Mouse (Mus musculus): ENCODE results near the gene Wif1.

Wif1 gene

DNA sequence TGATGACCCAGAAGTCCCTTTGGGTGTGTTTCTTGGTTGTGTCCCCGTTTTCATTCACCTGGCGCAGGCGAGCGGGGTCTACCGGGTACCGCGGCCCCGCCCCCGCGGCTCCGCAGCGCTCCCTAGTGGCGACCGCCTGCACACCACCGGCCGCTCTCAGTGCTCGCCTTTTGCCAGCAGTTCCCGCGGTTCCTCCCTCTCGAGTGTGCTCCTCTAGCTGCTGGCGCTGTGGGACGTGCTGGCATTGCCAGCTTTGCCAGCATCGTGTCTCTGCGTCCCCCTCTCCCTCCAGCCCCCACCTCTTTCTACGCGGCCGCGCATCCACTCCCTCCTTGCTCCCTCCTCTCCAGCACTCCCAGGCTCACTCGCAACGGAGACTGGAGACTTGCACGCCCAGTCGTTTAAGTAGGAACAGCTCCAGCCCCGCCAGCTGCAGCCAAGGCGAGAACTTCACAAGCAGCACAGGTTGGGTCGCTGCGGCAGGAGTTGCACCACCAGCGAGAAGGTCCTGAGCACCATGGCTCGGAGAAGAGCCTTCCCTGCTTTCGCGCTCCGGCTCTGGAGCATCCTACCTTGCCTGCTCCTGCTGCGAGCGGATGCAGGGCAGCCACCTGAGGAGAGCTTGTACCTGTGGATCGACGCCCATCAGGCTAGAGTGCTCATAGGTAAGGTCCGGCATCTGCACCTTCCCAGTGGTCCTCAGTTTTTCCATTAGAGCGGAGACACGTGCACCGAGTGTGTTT is at the start of gene Wif1:
Gene Wif1 (plus strand): TSS at position 135 of the 743 bp plus-strand sequence.
- DNase-seq (ENCODE audit: low read depth, low spot score) = peak; percentile 33

DNA sequence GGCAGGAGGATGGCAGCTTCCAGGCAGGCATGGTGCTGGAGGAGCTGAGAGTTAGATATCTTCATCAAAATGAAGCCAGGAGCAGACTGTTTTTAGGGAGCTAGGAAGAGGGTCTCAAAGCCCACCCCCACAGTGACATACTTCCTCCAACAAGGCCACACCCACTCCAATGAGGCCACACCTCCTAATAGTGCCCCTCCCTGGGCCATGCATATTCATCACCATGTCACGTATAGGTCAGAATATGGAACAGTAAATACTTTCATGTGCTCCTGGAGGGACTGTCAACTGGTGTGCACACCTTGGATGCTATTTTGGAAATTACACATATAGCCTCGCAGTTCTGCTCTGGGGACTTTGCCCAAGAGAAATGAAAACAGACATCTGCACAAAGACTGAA is 31.6 kb upstream of the Wif1 start:
- no peak for DNase-seq (ENCODE audit: low read depth, low spot score)

DNA sequence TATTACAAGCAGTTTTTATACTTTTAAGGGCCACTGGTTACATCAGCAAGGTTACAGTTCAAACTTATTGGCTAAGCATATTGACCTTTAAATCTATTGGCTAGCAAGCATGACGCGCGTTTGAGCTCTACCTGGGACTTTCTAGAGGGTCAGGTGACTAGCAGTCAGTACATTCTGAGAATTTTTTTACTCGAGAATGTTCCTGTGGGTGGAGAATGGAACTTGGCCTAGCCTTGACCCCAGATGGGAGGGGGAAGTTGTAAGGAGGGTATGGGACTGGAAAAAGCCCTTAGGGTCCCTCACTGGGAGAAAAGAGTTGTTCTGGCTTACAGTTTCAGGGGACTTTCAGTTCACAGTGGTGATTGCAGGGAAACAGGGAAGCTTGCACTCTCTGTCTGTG is 22.3 kb upstream of the Wif1 start:
- DNase-seq (ENCODE audit: low read depth, low spot score) = no peak

DNA sequence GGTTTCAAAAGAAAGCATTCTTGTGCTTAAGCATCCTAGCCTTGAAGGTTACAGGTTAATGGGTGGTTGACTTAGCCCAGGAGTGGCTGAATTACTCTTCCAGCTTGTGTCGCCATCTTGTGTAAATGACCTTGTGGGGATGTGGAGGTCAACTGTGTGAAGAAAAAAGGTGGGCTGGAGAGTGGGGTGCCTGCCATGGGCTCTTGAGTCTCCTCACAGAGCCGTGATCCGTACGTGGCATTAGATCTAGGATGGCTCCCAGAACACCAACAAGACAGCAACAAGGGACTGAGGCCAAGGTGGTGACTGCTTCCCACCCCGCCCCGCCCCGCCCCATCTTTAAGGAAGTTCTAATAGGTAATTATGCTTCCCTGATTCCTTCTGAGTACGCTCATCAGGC is 17.5 kb upstream of the Wif1 start:
- no peak for DNase-seq (ENCODE audit: low read depth, low spot score)

DNA sequence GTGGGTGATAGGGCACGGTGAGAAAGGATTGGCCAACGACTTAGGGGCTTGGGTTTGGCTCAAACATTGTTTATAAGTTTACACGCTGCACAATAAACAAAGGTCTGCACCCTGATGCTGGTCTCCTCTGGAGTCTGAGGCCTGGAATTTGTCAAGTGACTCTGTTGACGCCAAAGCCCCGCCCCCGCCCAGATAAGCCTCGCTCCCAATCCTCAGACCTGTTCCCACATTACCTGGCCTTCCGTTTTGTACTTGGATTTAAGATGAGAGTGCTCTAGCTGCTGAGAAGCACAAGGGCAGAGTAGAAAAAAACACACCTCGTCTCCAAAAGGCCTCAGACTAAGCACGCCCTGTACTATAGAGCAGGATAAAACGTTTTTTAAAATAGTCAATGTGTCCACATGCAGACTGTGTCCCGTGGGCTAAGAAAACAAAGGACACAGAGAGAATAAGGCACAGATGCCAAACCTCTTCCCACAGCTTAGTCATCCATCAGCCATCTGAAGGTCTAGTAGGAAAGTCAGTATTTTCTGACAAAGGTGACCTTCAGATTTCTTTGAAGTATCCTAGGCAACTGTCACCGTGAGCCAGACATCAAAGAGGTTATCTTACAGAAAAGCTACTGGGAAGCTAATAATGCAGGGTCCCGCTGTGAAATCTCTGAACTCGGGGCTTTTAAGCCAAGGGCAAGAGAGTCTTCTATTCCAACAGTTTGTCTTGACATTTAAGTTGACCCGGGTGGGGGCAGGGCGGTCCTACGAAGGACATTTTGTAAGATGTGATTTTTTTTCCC is 16.9 kb upstream of the Wif1 start:
- no peak for DNase-seq (ENCODE audit: low read depth, low spot score)

DNA sequence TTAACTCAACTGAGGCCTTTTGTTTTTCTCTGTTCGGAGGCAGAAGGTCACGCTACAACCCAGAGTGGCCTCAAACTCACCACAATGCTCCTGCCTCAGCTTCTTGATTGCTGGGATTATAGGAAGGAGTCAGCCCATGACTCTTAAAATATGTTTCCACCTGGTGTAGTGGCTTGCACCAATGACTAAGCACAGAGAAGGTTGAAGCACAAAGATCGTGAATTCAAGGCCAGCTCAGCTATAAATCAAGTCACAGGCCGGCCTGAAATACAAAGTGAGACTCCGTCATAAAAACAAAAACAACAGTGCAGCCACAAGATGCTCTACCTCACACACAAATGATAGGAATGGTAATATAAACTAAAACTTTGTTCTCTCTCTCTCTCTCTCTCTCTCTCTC is 10.8 kb upstream of the Wif1 start:
- no peak for DNase-seq (ENCODE audit: low read depth, low spot score)

DNA sequence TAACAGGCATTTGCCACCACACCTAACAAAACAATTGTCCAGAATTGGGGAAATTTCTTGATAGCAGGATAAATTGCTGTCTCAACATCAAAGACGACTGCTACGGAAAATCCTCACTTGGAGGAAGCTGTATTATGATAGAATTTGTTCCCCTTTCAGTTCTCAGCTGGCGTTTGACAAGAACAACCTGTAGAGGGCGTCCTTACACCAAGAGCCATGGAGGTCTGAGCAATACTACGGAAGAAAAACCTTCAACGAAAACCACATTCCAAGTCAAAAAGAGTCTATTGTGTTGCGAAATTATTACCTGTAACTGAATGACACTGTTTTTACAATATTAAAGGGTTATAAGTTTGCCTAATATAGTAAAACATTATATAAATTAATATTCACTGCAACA is 2.0 kb upstream of the Wif1 start:
- no peak for DNase-seq (ENCODE audit: low read depth, low spot score)

DNA sequence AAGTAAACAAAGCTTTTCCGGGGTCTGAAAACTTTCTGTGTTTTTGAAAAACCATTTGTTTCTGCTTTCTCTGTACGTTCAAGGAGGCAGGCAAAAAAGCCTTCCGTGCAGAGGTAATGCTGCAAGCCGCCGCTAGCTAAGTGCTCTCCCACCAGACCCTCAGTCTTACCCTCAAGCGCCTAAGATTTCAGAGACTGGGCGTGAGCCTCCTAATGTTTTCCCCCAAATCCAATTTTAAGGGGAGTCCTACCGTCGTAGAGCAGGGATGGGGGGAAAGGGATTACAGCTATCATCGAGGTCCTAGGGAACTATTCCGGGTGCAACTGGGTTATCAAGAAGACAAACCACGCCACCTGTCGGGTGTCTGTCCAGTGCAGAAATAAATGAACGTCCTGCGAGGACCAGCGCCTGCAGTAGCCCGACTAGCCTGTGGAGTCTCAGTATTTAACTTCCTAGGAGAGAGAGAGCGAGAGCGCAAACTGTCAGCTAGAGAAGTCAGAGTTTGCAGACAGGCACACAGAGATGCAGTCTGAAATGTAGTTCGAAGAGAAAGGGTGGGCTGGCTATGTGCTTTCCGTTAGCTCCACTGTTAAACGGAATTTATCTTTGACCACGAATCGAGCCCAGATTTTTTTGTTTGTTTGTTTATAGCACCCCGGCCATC is 500 bp upstream of the Wif1 start:
- peak; percentile 50 for DNase-seq (ENCODE audit: low read depth, low spot score)

DNA sequence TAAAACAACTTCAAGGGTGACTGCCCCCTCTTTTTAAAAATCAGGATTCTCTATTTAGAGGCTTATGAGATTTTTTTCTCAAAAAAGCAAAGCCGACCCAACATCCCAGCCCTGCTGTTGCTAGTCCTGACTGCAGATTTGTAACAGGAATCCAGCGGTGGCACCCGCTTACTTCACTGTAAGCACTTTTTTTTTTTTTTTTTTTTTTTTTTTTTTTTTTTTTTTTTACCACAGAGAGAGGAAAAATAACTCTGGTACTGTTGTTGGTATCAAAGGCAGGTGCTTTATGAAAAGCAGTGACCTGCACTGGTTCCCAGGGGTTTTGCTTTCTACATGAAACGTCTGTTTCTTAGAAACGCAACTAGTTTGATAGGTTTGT is 798 bp downstream of the Wif1 start:
- DNase-seq (ENCODE audit: low read depth, low spot score) = no peak

DNA sequence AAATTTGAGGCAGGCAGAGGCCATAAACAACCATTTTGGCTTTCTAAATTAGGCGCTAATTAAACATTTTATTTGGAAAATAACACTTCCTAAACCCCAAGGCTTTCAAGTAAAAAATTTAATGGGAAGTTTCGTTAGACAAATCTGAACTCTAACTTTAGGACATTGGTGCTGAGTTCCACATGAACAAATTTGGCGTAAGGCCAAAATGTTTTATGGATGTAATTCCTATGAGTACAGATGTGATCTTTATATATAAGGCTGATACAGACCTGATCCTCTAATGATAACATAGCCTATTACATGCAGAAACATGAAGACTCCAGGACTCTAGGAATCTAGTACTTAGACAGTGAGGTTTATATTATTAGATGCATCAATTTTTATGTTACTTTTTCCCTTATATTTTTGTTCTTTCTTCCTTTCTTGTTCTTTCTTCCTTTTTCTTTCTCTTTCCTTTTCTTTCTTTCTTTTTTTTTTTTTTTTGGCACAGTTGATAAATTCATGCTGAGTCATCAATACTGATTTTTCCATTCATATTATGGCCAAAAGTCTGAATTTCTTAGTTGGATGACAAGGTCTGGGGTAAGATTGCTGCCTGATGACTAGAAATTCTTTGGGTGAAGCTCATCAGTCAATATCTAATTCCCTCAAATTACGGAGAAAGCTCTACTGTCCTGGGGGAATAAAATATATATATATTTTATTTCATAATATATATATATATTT is 5.0 kb downstream of the Wif1 start:
- DNase-seq (ENCODE audit: low read depth, low spot score) = no peak

DNA sequence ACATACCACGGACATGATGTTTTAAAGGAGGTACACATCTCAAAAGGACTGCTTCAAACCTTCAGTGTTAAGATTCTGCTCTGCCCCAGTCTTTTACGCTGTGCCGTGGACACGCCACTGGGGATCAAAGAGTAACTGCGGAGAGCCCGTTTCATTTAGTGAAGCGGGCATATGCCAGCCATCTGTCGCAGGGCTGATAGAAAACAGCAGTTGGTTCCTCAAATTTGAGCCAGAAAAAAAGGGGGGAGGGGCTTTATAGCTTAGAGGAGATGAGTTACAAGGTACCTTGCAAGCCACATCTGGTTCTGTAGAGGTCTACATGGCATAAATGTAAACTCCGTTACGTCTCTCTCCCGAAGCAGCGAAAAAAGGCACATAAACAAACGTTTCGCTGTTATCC is 7.2 kb downstream of the Wif1 start:
- no peak for DNase-seq (ENCODE audit: low read depth, low spot score)

DNA sequence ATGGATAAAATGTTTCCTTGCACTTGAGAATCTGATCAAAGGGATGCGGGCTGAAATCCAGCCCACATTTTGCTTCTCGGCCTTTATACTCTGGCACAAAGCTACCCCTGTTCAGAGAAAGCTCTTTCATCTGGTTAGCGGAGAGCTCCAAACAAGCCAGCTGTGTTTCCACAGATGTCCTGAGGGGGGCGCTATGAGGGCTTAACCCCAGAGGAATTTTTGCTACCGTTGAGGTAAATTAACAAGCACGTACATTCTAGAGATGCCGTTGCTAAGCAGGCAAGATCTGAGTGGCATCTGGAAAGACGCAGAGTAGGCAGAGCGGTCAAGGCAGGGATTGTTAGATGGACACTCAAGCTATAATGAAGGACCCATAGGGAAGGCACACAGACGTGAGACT is 13.7 kb downstream of the Wif1 start:
- no peak for DNase-seq (ENCODE audit: low read depth, low spot score)

DNA sequence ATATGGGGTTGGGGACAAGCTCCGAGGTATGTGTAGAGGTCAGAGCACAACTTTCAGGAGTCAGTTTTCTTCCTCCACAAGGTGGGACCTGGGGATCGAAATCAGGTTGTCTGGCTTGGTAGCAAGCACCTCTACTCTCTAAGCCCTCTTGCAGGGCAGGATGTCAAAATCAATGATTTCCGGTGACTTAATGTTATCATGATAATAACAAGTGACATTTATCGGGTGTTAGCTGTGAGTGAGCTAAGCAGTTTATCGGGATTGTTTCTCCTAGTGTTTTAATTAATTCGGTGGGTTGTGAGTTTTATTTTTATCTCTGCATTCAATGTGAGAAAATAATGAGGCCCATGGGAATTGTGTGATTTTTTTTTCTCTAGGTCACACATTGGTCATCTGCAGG is 18.3 kb downstream of the Wif1 start:
- DNase-seq (ENCODE audit: low read depth, low spot score) = no peak

DNA sequence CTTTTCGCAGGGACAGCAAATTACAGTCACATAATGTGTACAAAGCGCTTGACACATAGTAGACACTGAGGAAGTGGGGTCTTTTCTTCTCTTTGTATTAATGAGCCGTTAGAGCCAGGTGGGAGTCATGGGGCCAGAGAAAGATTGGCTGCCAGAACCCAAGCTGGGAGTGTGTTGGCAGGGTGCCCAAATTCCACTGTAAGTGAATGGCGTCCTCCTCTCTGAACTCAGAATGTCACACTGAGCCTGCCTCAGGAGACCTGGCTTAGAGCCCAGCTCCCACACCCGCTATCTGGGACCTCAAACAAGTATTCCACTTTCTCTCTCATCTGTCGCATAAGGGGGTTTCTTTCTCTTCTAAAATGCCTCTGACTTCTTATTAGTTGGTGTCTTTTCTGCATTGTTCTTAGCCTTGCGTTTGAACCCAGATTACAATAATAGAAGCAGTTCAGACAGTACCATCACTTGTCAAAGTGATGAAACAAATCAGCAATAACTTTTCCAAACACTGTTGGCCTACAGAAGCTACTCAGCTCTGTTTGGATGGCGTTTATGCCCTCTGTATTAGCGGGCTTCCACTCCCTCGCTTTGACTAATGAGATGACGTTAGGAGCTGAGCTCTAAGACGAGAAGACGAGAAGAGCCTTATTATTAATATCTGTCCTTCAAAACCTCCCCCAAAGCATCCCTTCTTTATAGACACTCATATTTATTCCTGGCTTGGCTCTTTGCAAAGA is 21.9 kb downstream of the Wif1 start:
- no peak for DNase-seq (ENCODE audit: low read depth, low spot score)

DNA sequence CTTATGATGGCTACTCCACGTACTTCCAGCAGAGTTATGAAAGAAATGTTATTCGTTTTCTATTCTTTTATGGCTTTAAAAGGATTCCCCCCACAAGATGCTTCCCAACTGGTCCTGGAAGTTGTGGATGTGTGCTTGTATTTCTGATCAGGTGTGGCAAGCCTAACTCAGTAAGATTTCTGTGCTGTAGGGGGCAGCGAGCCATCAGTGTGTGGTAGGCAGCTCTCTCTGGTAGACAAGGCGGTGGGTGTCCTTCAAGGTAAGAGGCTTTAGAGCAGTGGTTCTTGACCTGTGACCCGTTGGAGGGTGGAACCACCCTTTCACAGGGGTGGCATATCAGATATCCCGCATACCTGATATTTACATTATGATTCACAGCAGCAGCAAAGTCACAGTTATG is 23.1 kb downstream of the Wif1 start:
- no peak for DNase-seq (ENCODE audit: low read depth, low spot score)

DNA sequence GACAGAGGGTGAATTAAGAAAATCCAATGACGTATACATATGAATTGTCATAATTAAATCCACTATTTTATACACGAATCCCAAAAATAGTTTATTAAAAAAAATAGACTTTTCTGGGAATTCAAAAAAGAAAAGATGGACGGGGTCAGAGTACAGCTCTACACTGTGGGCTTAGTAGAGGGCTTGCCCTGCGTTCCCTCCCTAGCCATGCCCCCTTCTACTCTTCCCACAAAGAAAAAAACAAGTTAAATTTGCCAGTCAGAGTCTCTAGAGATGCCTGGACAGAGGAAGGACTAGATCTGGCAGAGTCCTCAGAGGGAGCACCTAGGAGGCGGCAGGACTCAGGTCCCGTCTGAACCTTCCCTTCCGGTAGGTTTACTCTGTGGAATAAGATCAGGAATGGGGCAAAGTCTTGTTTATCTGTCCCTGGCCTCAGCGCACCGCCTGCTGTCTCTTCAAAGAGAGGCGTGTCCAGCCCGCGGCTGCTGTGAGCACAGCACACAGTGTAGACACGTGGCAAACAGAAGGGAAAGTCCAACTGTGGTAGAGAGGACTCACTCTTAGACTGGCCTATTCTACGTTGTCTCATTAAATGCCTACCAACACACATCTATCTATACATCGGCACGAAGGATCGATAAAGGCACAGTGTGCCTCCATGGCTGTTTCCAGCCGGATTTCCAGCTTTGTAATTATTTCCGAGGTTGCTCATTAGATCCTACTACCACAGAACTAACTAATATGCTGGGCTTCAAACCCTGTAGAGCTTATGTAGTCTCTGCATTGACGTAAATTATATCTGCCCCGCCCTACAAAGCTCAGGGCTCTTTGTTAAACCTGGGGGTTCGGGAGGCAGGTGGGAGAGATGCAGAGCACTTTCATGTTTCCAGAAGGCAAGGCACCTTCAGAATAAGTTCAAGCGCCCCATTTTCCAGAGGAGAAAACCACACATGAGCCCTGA is 25.6 kb downstream of the Wif1 start:
- no peak for DNase-seq (ENCODE audit: low read depth, low spot score)

DNA sequence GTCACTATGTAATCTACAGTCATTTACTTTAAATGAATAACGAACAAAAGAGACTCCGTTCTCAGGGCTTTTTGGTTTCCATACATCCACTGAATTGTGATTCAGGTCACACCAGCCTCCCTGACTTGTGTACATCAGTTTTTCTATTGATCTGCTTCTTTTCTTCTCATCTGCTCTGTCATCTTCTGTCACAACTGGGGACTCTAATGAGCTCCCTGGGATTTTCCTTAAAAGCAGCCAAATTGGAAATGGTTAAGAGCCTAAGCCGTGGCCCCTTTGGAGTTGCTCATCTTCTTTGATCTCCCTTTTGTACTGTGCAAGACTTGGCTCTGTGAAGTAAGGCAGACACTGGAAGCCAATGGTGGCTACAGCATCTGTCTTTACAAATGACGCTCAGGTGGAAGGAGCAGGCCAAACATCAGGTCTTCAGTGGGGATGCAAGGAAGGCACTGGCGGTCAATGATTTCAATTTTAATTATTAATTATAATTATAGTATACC is 27.6 kb downstream of the Wif1 start:
- no peak for DNase-seq (ENCODE audit: low read depth, low spot score)

DNA sequence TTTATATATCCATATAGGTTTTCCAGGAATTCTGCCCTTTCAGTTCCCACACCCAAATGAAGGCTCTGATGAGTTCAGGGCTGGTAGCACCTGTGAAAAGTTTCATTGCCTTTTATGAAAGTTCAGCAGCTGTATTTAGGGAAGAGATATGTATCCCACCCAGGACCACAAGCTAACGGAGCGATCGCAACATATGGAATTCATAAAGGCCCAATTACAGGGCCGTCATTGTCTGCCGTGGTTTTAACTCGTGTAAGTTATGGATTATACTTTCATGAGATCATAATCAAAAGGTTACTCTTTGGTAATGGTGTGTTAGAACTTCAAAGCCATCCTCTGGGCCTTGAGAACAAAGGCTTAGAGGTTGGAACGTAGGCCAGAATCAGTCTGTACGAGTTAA is 28.9 kb downstream of the Wif1 start:
- no peak for DNase-seq (ENCODE audit: low read depth, low spot score)

DNA sequence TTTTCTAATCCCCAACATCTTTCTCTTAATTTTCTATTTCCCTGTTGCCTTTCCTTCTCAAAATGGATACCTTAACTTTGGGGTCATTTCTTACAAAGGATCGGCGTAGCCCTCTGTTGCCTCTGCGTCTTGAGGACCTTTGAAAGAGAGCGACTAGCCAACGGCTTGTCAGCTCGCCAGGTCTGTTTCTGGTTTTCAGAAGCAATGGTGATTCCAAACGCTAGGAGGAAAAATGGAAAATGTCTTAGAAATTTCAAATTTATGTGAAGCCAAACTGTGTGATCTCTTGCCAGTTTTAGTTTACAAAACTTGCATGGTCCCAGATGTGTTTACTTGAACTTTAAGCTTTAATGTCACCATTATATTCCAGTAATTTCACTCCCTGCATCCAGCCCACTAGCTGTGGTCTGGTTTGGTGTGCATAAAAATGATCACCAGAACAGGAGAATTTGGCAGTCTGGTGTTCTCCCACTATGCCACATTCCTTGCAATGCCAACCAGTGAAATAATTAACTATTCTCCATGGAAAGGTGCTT is 33.7 kb downstream of the Wif1 start:
- DNase-seq (ENCODE audit: low read depth, low spot score) = no peak

DNA sequence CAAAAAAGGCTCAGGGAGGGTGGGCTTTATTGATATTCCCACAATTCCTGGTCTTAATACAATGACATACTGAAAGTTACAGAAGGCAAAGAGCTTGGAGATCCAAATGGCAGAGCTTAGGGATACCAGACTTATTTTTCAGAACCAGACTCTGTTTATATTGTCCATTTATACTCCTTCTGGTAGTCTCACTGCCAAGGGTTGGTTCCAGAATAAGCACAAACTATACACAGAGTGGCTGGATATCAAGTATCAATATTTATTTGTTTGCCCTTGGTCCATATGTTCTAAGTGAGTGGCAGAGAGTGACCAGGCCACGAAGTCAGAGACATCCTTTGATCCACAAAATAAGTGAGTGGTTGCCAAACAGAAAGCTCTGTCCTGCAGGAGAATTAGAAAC is 34.2 kb downstream of the Wif1 start:
- DNase-seq (ENCODE audit: low read depth, low spot score) = no peak
